Mouse (Mus musculus): Measurements from ENCODE around the gene Tmem106c.

Tmem106c gene

DNA sequence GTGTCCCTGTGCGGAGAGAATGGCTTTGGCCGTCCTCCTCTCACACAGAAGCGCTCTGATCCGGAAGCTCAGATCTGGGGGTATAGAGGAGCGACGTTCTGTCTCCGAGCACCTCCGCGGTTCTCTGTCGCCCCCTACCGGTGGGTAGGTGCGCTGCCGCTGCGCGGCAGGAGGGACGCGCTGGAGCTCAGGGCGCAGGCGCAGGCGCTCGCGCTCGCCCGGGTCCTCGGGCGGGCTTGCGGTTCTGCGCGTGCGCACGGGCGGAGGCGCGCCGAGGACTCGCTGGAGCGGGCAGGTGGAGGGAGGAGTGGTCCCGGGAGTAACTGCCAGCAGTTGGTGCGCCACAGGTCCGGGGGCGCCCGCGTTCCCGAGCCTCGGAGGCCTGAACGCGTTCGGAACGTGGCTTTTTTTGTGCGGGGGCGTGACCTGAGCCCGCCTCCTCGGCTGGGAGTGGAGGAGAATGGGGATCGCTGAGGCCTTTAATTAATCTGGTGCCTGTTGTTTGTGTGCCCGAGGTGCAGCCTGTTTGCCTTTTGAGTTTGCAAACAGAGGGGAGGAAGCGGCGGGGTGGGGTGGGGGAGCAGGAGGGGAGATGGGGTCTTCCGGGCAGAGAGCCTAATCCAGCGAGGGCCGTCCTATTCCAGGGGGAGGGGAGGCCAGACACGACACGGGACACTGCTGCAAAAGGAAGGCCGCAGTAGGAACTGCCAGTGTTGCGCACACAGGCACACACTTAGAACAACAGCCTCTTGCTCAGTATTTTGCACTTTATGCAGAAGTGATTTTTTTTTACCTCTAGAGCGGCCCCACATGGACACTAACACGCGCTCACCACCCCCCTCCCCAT, at the start of gene Tmem106c:
Gene Tmem106c (plus strand): TSS at position 212 of the 847 bp plus-strand sequence.
- peak; percentile 97 for DNase-seq (ENCODE audit: low read depth, low spot score)

DNA sequence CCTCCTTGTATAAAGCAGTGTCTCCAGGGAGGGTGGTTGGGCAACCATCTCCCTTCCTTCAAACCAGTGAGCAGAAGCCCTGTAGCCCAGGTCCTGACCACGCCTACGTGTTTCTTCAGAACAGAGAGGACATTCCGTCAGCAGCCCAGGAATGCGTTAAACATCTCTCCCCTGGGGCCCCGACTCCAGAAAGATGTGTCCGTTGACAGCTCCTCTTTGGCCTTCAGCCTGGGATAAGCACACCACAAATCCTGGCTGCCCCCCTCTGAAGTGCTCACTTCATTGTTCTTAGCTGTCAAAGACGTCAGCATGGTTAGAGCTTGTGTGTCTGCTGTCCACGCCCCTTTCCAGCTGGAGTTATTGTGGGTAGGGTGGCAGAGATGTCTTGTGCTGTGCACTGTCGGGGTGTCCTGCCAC, 49.7 kb upstream of the Tmem106c start:
- no peak for DNase-seq (ENCODE audit: low read depth, low spot score)

DNA sequence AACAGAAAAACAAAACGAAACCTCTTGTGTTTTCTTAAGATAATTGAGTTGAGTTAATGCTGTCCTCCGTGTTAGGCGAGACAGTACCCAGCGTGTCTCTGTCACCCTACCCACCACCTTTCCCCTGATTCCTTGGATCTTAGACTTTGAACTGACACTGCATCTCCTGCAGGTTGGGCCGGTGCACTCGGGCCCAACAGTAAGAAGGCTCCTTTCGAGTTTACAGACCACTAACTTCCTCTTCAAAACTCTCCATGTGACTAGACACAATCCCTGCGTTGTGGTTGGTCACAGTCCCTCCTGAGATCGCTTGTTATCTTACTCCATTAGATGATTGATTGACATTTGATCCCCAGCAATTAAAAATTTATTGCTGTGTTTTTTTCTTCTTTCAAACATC, 46.0 kb upstream of the Tmem106c start:
- DNase-seq (ENCODE audit: low read depth, low spot score): no peak

DNA sequence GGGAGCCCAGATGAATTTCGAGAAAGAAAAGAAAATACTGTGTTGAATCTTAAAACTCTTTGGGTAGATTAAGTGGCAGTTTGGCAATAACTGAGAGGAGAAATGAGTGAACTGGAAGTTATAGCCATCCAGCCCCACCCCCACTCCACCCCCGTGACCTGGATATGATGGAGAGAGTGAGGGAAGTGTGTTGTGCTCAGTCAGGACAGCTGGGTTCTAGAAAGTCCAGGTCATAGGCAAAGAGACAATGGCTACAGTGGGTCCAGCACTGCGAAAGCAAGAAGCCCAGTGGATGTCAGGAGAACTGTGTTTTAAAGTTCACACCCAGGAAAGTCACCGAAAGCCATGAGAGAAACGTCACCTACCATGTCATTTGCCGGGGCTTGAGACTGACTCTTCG, 44.8 kb upstream of the Tmem106c start:
- no peak for DNase-seq (ENCODE audit: low read depth, low spot score)

DNA sequence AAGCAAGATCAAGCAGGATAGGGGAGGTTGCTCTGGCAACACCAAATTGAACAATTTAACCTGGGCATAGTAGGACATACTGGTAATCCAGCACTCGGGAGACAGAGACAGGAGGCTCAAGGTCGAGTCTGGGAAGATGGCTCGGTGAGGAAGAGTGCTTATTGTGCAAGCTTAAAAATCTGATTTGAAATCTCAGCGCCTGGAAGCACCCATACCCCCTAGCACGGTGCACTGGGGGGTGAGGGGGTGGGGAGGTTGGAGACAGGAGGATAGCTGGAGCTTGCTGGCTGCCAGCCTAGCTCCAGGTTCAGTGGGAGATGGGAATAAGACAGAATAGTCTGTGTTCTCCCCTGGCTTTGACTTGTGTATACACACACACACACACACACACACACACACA, 43.7 kb upstream of the Tmem106c start:
- no peak for DNase-seq (ENCODE audit: low read depth, low spot score)

DNA sequence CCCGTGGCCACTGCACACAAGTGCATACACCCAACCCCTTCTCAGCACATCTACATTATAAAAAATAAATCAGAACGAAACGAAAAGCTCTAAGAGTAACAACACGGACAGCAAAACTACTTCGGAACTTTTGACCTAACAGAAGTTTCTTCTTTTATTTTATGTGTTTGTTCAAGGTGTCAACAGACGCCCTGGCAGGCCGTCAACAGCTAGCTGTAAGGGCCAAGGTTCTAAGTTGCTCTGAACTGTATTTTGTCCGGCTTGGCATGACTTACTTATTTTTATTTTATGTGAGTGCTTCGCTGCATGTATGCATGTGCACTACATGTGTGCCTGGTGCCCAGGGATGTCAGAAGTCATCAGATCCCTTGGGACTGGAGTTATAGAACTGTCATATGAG, 42.2 kb upstream of the Tmem106c start:
- DNase-seq (ENCODE audit: low read depth, low spot score): no peak

DNA sequence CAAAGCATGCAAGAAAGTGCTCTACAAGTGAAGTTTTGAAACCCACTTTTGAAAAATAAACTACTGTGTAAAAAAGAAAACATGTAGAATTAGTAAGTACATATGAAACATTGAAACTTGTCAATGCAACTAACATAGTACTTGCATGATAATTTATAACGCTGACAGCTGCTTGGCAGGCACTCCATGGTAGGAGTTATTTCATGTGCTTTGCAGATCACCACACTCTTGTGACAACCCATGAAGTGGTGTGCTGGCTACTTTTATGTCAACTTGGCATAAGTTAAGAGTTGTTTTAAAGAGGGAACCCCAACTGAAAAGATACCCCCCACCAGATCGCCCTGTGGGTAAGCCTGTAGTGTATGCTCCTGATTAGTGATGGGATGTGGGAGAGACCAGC, 41.6 kb upstream of the Tmem106c start:
- no peak for DNase-seq (ENCODE audit: low read depth, low spot score)

DNA sequence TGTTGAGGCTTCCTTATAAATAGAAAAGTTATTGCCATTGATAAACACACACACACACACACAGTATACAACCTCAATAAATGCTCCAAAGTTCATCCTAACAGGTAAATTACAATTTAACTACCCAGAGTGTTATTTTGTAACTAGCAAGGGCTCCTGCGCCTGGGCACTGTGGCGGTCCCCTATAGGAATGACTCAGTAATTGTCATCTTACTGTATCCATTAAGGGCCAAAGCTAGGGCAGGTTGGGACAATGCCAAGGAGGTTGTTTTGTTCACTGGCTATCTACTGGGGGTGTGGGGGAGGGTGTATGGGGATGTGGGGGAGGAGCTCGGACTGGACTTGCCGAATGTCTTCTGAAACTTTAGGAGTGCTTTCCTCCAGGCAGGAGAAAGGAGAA, 37.0 kb upstream of the Tmem106c start:
- no peak for DNase-seq (ENCODE audit: low read depth, low spot score)

DNA sequence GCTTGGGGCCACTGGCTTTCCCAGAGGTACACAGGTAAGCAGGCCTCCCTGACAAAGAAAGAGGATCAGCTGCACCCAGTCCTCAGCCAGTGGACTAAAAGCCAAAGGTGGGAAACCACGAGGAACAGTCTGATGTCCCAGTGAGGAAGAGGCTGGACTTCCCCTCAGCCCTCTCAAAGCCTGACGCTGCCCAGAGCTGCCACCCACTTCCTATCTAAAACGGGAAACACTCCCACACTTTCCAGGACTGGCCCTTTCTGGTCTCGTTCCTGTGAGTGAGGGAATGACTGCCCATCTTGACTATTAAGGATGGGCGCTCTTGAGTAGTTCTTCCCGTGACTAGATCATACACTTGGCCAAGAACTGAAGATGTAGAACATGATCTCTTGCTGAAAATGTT, 36.2 kb upstream of the Tmem106c start:
- no peak for DNase-seq (ENCODE audit: low read depth, low spot score)

DNA sequence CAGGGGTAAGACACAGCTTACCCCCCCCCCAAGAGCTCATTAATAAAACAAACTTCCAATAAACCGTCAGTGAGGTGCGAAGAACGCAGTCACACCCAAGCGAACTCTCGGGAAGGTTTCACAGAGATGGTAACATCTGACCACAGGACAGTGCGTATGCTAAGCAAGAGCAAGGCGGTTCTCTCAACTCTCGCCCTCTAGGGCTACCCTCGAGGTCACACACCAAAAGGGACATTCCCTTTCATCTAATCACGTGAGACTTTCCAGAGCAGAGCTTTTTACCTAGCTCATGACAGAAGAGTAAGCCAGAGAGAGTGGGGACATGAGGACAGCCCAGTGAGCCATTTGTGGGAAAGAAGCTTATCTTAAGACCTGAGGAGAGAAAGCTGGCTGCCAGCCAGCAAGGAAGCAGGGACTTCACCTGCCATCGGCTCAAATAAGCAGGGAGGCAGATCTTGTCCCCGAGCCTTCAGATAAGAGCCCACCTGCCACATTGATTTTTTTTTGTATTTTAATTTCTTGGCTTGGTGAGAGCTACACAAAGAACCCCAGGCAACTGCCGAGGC, 34.7 kb upstream of the Tmem106c start:
- no peak for DNase-seq (ENCODE audit: low read depth, low spot score)

DNA sequence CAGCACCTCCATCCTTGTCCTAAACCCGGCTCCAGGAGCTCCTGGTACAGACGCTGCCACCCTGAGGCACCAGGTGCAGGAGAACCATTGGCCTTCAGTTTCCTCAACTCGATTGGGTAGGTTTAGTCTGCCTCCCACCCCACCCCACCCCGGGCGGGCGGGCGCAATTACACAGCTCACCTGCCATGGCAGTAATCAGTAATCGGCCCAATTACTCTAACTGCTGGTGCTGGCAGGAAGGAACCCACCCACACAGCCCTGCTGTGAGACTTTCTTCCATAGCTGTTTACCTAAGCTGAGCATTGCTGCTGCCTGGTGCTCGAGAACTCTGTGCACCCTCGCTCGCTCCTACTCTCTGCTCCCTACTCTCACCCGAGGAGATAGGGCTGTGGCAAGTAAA, 31.6 kb upstream of the Tmem106c start:
- no peak for DNase-seq (ENCODE audit: low read depth, low spot score)

DNA sequence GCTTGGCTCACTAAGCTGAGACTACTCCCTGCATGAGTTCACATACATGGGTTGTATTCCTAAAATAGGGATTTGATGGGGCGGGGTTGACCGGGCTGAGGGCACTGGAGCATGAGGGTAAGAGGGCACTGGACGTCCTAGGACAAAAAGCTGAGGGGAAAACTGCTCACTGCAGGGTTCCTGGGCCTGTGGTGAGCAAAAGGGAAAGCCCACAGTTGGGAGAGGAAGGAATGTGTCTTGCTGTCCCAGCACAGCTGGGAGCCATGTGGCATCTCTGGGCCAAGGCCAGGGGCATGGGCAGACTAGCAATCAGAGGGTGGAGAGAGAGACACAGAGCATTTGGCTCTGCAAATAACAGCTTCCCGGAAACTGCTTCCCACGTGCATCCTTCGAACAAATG, 25.4 kb upstream of the Tmem106c start:
- no peak for DNase-seq (ENCODE audit: low read depth, low spot score)

DNA sequence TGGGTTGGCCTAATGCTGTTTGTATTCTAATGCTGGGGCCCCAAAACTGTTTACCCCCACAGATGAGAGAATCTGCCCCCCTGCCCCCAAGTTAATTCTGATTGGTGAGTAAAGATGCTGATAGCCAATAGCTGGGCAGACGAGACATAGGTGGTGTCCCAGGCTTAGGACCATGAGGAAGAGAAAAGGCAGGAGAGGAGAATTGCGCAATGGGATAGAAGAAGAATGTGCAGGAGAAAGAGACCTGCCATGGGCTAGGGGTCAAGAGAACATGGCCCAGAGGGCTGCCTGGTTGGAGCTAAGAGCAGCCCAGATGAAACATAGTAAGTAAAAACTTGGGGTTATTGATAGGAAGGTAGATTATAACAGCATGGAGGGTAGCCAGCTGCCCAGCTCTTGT, 23.9 kb upstream of the Tmem106c start:
- DNase-seq (ENCODE audit: low read depth, low spot score): no peak

DNA sequence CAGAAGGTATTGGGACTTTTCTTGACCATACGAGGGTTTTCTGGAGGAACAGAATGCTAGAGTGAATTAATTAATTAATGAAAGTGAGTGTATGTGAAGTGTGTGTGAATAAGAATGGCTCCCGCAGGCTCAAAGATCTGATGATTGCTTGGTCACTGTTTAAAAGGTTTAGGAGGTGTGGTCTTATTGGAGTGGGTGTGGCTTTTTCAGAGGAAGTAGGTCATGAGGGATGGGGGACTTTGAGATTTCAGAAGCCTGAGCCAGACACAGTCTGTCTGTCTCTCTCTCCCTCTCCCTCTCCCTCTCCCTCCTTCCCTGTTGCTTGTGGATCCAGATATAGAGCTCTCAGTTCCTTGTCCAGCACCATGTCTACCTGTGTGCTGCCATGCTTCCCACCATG, 22.7 kb upstream of the Tmem106c start:
- no peak for DNase-seq (ENCODE audit: low read depth, low spot score)

DNA sequence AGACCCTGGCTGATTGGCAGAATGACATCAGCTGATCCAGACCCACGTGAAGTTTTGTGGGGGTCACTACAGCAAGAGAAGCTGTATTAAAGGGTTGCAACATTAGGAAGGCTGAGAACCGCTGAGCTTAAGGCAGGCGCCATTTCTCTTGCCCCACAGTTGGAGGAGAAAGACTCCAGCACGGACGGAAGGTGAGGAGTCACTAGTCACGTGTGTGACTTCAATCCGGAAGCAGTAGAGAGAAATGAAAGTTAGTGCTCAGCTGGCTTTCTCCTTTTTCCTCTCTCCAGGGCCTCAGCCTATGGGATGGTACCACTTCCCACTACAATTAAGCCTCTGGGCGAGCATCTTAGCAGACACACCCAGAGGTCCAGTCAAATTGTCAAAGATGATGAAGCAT, 21.5 kb upstream of the Tmem106c start:
- DNase-seq (ENCODE audit: low read depth, low spot score): no peak

DNA sequence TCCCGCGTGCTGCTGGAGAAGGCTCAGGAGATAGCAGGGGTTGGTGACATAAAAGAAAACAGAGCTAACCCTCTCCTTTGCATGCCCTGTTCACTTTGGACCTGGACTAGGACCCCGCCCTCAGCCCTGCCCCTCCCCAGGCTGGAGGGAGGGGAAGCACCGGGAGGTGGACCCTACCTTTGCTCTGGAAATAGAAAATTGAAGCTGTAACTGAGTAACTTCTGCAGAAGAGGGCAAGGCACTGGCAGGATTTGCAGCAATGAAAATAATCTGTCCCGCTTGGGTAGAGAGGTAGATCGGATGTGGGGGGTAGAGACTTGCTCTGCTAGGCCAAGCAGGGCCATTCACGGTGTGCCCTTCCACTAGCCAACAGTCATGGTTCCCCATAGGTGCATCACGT, 20.6 kb upstream of the Tmem106c start:
- no peak for DNase-seq (ENCODE audit: low read depth, low spot score)

DNA sequence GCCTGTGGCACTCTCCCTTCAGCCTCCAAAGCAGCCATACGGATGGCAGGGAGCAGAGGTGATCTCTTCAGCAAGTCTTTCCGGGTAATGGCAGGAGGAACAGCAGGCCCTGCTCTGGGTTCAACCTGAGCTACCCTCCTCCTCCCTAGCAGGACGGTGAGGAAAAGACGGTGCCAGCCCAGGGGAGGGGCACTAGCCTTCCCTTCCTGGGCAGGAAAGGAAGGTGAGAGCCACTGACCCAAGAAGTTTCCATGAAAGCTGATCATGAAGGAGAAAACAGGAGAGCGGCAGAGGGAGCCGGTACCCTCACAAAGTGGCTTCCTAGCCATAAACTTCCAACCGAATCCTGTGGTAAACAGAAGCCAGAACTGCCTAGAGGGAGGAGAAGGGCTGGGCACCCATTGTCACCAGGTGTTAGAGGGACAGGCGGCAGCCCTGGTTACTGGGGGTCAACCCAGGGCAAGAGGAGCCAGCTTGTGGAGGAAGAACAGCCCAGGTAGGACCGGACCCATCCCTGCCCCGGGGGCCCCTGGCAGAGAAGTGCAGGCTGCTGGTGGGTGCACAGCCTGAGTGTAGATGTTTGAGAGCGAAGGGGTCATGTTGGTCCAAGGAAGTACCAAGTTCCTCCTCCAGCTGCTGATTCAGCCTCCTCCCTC, 19.0 kb upstream of the Tmem106c start:
- DNase-seq (ENCODE audit: low read depth, low spot score): no peak

DNA sequence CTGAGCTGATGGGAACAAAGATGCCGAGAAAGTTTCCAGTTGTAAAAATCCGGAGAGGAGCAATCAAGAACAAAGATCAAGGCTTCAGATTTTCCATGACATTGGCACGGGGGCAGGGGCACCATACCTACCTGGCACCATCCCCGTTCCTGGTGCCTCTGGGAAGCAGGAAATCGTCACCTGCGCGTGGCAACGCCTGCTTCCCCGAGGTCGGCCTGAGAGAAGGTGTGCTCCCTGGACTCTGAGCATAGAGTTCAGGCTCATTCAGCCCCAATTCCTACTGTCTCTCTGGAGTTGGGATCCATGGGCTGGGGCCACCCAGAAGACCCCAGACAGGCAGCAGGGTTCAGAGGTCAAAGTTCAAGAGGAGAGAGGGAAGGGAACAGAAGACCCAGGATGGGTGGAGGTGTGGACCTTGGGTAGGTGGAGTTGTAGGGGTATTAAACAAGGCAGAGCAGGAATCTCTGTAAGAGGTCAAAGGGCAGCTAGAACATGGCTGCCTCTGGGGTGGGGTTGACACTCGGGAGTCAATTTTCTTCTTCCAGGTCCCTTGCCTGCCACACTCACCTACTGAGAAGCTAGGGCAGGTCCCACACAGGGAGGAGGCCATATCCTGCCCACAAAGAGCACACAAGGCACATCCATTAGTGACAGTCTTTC, 18.2 kb upstream of the Tmem106c start:
- no peak for DNase-seq (ENCODE audit: low read depth, low spot score)

DNA sequence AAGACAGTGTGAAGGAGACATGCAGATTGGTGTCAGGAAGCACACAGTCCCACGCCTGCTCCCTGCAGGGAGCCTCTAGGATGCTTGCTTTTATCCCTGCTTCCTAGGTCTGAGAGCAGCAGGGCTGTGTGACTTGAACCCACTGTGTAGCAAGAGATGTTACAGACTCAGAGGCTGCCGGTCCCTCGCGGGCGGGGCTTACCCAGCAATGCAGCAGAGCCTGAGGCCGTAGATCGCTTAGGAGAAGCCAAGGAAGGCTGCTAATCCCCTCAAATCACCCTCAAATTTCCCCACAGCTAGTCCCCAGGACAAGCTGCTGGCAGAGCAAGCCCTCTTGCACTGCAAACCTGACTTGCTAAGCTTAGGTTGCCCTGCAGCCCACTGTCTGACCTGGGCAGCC, 15.3 kb upstream of the Tmem106c start:
- DNase-seq (ENCODE audit: low read depth, low spot score): no peak

DNA sequence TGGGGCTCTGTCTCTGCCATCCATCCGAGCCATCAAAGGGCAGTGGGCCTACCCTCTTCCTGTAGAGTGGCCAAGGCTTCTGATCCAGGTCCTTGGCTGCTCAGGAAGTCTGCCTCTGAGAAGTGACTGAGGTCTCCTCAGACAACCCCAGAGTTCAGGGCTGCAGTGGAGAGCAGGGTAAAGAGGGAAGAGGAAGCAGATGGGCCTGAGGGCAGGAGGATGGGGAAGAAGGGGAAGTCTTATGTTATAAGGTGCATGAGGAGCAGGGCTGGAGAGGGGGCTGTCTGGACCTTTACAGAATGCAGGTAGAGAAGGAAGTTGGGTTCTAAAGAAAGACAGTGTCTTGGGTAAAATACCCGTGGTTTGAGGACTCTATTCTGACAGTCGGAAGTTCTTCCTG, 14.3 kb upstream of the Tmem106c start:
- no peak for DNase-seq (ENCODE audit: low read depth, low spot score)

DNA sequence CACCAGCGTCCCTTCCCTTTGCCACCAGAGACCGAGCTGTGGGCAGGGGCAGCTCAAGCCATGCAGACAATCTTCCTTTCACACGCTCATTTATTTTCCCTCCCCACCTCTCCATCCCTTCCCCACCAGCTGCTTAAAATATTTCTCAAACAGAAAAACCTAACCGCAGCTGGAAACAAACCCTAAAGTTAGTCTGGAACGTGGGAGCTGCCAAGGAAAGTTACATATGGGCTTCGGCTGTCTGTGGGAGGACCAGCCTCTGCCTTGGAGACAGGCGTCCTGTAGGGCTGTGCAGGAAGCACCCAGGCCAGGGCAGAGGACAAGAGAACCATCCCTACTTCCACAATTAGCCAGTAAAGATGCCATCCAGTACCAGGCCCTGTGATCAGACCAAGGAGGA, 13.8 kb upstream of the Tmem106c start:
- no peak for DNase-seq (ENCODE audit: low read depth, low spot score)

DNA sequence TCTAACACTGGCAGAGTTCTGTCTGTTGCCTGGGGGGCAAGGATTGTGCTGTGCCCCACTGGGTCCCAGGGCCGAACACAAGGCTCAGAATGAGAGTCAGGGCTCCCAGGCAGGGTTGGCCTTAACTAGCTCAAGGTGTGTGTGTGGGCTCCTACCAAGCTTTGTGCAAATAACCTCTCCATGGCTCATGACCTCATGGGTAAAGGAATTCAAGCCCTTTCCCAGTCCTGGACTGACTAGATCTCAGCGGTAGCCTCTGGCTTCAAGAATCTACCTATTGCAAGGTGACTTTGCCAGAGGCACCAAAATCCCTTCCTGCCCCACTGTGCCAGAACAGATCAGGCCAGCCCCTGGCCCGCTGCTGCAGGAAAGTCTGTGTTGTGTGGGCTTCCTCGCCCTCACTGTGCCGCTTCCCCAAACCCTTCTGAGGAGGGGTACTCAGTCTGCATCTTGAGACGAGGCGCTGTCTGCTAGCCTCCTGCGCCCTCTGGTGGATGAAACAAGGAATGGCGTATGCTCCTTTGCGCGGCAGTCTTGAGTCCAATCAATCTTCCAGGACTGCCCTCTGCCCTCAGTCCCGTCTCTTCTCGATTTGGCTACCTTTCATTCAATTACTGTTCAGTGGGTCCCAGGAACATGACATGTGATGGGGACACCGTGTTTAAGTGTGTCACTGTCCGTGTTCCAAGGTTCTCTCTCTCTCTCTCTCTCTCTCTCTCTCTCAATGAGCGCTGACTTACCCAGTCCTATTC, 11.7 kb upstream of the Tmem106c start:
- DNase-seq (ENCODE audit: low read depth, low spot score): peak; percentile 83

Data from CD4-positive, CD25-positive, alpha-beta regulatory T cell, adult 2 months (primary cell).